Mouse (Mus musculus) lung, adult 2 months (tissue): ENCODE data around the gene Frat2. TPM values are rescaled to one million over a fixed set of nuclear protein-coding genes. Genes with fewer than 3 reads are reported as not detected.
"Not testable (repeated sequence)": the region's sequence is repeated elsewhere in the genome, so short reads cannot be mapped to it uniquely, and the experiment has no call there.

ENCODE experiments used
- DNase-seq: peaks from one replicate; pipeline ENCODE4 v3.0.0; 2022
- H3K4me1 ChIP-seq: fragments of 200-500 bp; 2 replicates; pipeline ENCODE4 v1.6.1; 2011; ENCODE audit warnings: low read length; ENCODE audit not compliant: control insufficient read depth, insufficient read depth
- H3K4me3 ChIP-seq: fragments of 200-500 bp; replicated peaks from 2 replicates; pipeline ENCODE3; 2011; ENCODE audit warnings: low read depth, mild to moderate bottlenecking, control low read depth, low read length; ENCODE audit errors: extremely low read depth
- CTCF ChIP-seq: fragments of 200-500 bp; IDR thresholded peaks from 2 replicates; pipeline ENCODE4 v1.5.1; 2011; ENCODE audit warnings: mild to moderate bottlenecking, low read length, control low read depth; ENCODE audit not compliant: insufficient read depth
- POLR2A ChIP-seq: fragments of 200-500 bp; IDR thresholded peaks from 2 replicates; pipeline ENCODE4 v1.6.1; 2011; ENCODE audit warnings: low read depth, mild to moderate bottlenecking, control low read depth, low read length, borderline replicate concordance; ENCODE audit errors: extremely low read depth
- WGBS: fragments of 180-500 bp; shearing (Covaris S2); methylation state at CpG from one replicate; pipeline ENCODE4 v1.1.7; 2018; 5-methylcytosine and 5-hydroxymethylcytosine counted together
- polyA plus RNA-seq: library from polyadenylated mRNA; depleted of rRNA; stranded (reverse); fragments of >200 nt; gene quantifications from 2 replicates; pipeline ENCODE4 v1.2.3, GENCODE M21; 2012

Frat2 gene
- polyA plus RNA-seq, 1 experiment, result 3.3 TPM

GRCm38 (mm10) chr19:41869296-41869695, 21.4 kb upstream of the Frat2 start:
- TF ChIP-seq POLR2A (no peak), CTCF (no peak)
- Histone ChIP-seq H3K4me1 (no peaks in the 10 kb centered on the region), H3K4me3 (no peak overlapping the region)
- DNase-seq, result no peak
- 97% methylated on average over 5 of the region's 5 CpGs for WGBS

GRCm38 (mm10) chr19:41866707-41867106, 18.8 kb upstream of the Frat2 start:
- Histone ChIP-seq H3K4me3 (no peak overlapping the region), H3K4me1 (no peaks in the 10 kb centered on the region)
- TF ChIP-seq POLR2A (no peak), CTCF (no peak)
- DNase-seq, result no peak
- 87% methylated on average over 8 of the region's 8 CpGs for WGBS

GRCm38 (mm10) chr19:41857816-41858310, 9.9 kb upstream of the Frat2 start:
- no peaks in the 10 kb centered on the region for H3K4me1 ChIP-seq
- 74% methylated on average over 3 of the region's 3 CpGs for WGBS
- no peak for DNase-seq
- no peak overlapping the region for H3K4me3 ChIP-seq
- TF ChIP-seq POLR2A, result no peak
- no peak for TF ChIP-seq CTCF

- WGBS, result 63% methylated on average over 5 of the region's 5 CpGs
- Histone ChIP-seq H3K4me1 (no peaks in the 10 kb centered on the region), H3K4me3 (no peak overlapping the region)
- no peak for DNase-seq
- TF ChIP-seq CTCF (no peak), POLR2A (no peak)
These were observed 9.3 kb upstream of the Frat2 start for GRCm38 (mm10) chr19:41857086-41857762.

GRCm38 (mm10) chr19:41852423-41852822, 4.5 kb upstream of the Frat2 start:
- Histone ChIP-seq H3K4me3 (no peak overlapping the region), H3K4me1 (no peaks in the 10 kb centered on the region)
- no peak for DNase-seq
- TF ChIP-seq CTCF, result no peak
- TF ChIP-seq POLR2A, result no peak
- 76% methylated on average over 4 of the region's 4 CpGs for WGBS

- TF ChIP-seq POLR2A, result no peak
- TF ChIP-seq CTCF, result no peak
- Histone ChIP-seq H3K4me3 (no peak overlapping the region), H3K4me1 (peaks cover 4% of the 10 kb centered on the region; the same call in 1 of the 2 replicates)
- no peak for DNase-seq
- WGBS, result 40% methylated on average over 14 of the region's 14 CpGs
These were observed 3.0 kb upstream of the Frat2 start for GRCm38 (mm10) chr19:41850719-41851543.

- Histone ChIP-seq H3K4me1 (peaks cover 4% of the 10 kb centered on the region; the same call in 1 of the 2 replicates), H3K4me3 (no peak overlapping the region)
- TF ChIP-seq POLR2A, result no peak
- 56% methylated on average over 6 of the region's 6 CpGs for WGBS
- DNase-seq, result no peak
These were observed 2.2 kb upstream of the Frat2 start for GRCm38 (mm10) chr19:41850021-41850718.

GRCm38 (mm10) chr19:41847614-41847991, 329 bp downstream of the Frat2 start:
- under 1% methylated on average over 46 of the region's 53 CpGs for WGBS

GRCm38 (mm10) chr19:41847091-41847581, 796 bp downstream of the Frat2 start:
- DNase-seq, result peak; percentile 62
- under 1% methylated on average over 64 of the region's 64 CpGs for WGBS
- Histone ChIP-seq H3K4me3 (peak overlapping the region; percentile 75), H3K4me1 (peaks cover 4% of the 10 kb centered on the region; the same call in 1 of the 2 replicates)
- TF ChIP-seq CTCF (no peak), POLR2A (no peak)

More at GRCm38 (mm10) chr19:41847614-41847991, 329 bp downstream of the Frat2 start:
- peak overlapping the region; percentile 100 for H3K4me3 ChIP-seq
- H3K4me1 ChIP-seq, DNase-seq: not testable (repeated sequence)
